Mouse (Mus musculus): ENCODE results near the gene Unc13d. TPM values are rescaled to one million over a fixed set of nuclear protein-coding genes. Genes with fewer than 3 reads are reported as not detected.
"Not testable (repeated sequence)": the region's sequence is repeated elsewhere in the genome, so short reads cannot be mapped to it uniquely, and the experiment has no call there.

The Unc13d gene
- 0.96 and 1.3 TPM in 2 replicates for polyA plus RNA-seq (2012; rRNA removed)

DNA sequence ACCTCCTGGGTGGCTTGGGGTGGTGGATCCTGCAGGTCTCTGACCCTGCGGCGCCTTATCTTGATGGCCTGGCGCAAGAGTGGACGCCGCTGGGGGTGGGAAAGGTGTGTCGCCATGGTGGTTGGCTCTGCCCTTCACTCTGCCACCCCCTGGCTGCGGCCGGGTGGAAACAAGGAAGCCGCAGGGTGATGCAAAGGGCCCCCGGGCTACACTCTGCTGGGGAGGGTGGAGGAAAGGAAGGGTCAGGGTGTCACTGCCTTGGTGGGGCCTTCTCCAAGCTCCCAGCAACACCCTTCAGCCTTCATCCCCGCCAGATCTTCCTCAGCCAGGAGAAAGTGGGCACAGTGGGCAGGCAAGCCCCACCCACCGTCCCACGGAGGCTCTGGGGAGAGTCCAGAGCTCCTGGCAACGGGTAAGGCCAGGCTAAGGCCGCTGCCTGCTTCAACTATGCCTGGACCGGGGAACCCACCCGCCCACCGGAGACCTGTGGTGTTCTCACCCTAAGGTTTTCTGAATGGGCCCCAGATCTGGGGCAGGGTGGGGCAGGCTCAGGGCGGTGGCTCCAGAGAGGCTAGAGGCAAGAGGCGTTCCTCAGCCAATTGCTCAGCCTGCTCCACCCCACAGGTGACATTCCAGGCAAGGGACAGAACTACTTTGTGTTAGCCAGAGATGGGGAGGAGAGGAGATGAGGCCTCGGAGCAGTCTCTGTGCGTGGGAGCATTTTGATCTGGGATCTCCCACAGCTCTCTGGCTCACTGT lies at the start of gene Unc13d:
TSS of gene Unc13d (minus strand) at position 516 of the 759 bp plus-strand sequence.
- H3K4me3 ChIP-seq (ENCODE audit: insufficient read depth, low read length): no peak within 1 kb of the TSS
- TF ChIP-seq CTCF (IDR thresholded peaks at IDR 0.05; ENCODE audit: extremely low read depth, insufficient read depth, low read length) (no peak), POLR2A (IDR thresholded peaks at IDR 0.05; ENCODE audit: extremely low read depth, insufficient read depth, low read length) (no peak)
- H3K27ac ChIP-seq (ENCODE audit: insufficient read depth, low read length): 0 out of 2 replicates have a peak within 1 kb of the TSS, but pooled peaks have one; percentile 53
- 0 out of 2 replicates have a peak, but pooled peaks cover 5% of the 10 kb centered on the region for H3K4me1 ChIP-seq (ENCODE audit: control insufficient read depth, insufficient read depth, low read length)

DNA sequence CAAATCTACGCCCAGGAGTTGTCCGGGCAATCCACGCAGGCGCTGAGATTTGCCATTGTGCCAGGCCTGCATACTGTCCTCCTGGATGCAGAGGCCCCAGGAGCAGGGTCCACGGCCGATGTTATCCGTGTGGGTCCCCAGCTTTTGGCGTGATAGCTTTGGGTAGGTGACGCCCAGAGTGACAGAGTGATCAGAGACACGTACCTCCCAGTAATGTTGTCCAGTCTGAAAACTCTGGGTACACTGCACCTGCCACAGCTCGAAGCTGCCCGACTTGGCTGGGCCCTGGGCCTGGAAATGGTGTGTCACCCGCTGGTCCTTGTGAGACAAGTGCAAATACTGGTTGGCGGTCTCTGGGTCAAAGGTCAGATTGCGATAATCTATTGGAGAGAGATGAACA lies 48.5 kb upstream of the Unc13d start:
- H3K27ac ChIP-seq (ENCODE audit: insufficient read depth, low read length): no peak overlapping the region
- no peak for TF ChIP-seq CTCF (IDR thresholded peaks at IDR 0.05; ENCODE audit: extremely low read depth, insufficient read depth, low read length)
- no peak for TF ChIP-seq POLR2A (IDR thresholded peaks at IDR 0.05; ENCODE audit: extremely low read depth, insufficient read depth, low read length)
- peaks cover 4% of the 10 kb centered on the region for H3K4me1 ChIP-seq (ENCODE audit: control insufficient read depth, insufficient read depth, low read length)
- no peak overlapping the region for H3K4me3 ChIP-seq (ENCODE audit: insufficient read depth, low read length)

DNA sequence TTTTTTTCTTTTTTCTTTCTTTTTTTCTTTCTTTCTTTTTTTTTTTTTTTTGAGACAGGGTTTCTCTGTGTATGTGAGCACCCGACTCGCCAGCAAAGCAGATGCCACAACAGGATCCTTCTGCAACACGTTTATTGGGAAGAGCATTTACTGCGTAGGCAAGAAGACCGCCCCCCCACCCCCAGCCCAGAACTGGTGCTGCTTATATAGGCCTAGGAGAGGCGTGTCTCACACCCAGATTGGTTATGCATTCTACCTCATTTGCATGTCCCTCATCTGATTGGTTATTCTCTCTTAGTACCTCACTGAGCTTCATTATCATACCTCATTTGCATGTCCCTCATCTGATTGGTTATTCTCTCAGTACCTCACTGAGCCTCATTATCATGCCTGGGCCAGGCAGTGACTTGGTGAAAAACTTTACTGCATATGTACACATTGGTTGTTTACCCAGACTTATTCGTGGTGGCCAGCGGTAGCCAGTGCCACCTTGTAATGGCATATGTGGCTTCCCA lies 44.0 kb upstream of the Unc13d start:
- H3K4me3 ChIP-seq (ENCODE audit: insufficient read depth, low read length); H3K27ac ChIP-seq (ENCODE audit: insufficient read depth, low read length); H3K4me1 ChIP-seq (ENCODE audit: control insufficient read depth, insufficient read depth, low read length): not testable (repeated sequence)

DNA sequence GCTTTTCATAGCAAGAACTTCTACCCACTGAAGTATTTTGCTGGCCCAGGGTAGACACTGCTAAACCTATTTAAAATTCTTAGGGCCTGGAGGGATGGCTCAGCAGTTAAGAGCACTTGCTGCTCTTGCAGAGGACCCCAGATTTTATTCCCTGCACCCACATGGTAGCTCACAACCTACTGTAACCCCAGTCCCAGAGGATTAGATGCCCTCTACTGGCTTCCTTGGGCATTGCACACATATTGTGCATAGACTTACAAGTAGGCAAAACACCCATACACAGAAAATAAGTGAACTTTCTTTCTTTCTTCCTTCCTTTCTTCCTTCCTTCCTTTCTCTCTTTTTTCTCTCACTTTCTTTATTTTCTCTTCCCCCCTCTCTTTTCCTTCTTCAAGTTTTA lies 40.1 kb upstream of the Unc13d start:
- TF ChIP-seq POLR2A (IDR thresholded peaks at IDR 0.05; ENCODE audit: extremely low read depth, insufficient read depth, low read length): no peak
- TF ChIP-seq CTCF (IDR thresholded peaks at IDR 0.05; ENCODE audit: extremely low read depth, insufficient read depth, low read length): no peak
- no peak overlapping the region for H3K4me3 ChIP-seq (ENCODE audit: insufficient read depth, low read length)
- H3K4me1 ChIP-seq (ENCODE audit: control insufficient read depth, insufficient read depth, low read length): no peaks in the 10 kb centered on the region
- H3K27ac ChIP-seq (ENCODE audit: insufficient read depth, low read length): no peak overlapping the region

- Histone ChIP-seq H3K4me3 (ENCODE audit: insufficient read depth, low read length) (no peak overlapping the region), H3K4me1 (ENCODE audit: control insufficient read depth, insufficient read depth, low read length) (no peaks in the 10 kb centered on the region), H3K27ac (ENCODE audit: insufficient read depth, low read length) (no peak overlapping the region)
- TF ChIP-seq POLR2A (IDR thresholded peaks at IDR 0.05; ENCODE audit: extremely low read depth, insufficient read depth, low read length): no peak
- no peak for TF ChIP-seq CTCF (IDR thresholded peaks at IDR 0.05; ENCODE audit: extremely low read depth, insufficient read depth, low read length)
These were observed 39.5 kb upstream of the Unc13d start for GRCm38 (mm10) chr11:116117241-116117640.

DNA sequence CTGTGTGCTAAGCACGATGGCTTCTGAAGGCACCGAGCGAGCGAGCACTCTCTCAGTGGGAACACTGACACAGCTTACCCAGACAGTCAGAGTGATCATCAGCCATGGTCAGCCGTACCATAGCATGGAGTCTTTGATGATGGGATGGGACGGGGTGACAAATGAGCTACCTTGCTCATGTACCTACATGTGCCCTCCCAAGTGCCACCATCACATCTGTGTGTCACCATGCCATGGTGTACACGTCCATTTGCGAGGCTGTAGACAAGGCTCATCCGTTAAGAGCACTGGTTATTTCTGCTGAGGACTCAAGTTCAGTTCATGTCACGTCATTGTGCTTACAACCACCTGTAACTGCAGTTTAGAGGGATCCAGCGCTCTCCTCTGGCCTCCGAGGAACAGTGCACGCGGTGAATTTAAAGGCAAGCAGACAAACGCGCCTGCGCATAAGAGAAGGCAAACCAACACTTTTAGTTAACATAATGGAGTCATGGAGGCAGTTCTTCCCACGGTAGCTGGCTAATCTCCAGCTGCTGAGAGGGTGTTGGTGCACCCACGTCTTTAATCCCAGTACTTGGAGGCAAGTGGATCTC lies 33.9 kb upstream of the Unc13d start:
- TF ChIP-seq CTCF (IDR thresholded peaks at IDR 0.05; ENCODE audit: extremely low read depth, insufficient read depth, low read length): no peak
- no peak overlapping the region for H3K27ac ChIP-seq (ENCODE audit: insufficient read depth, low read length)
- H3K4me3 ChIP-seq (ENCODE audit: insufficient read depth, low read length): no peak overlapping the region
- no peaks in the 10 kb centered on the region for H3K4me1 ChIP-seq (ENCODE audit: control insufficient read depth, insufficient read depth, low read length)

DNA sequence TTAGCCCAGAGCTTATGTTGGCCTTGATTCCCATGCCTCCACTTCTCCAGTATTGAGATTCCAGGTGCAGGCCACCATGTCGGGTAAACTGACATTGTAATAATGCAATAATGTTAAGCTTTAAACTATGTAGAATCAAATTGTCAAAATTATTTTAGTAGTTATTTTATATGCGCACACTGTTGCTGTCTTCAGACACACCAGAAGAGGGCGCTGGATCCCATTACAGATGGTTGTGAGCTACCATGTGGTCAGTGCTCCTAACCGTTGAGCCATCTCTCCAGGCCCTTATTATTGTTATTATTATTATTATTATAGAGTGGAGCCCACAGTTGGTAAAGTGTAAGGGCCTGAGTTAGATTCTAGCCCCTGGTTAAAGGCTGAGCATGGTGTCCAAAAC lies 33.3 kb upstream of the Unc13d start:
- TF ChIP-seq CTCF (IDR thresholded peaks at IDR 0.05; ENCODE audit: extremely low read depth, insufficient read depth, low read length) (no peak), POLR2A (IDR thresholded peaks at IDR 0.05; ENCODE audit: extremely low read depth, insufficient read depth, low read length) (no peak)
- H3K27ac ChIP-seq (ENCODE audit: insufficient read depth, low read length): no peak overlapping the region
- no peaks in the 10 kb centered on the region for H3K4me1 ChIP-seq (ENCODE audit: control insufficient read depth, insufficient read depth, low read length)
- no peak overlapping the region for H3K4me3 ChIP-seq (ENCODE audit: insufficient read depth, low read length)

GRCm38 (mm10) chr11:116110540-116110939 lies 32.8 kb upstream of the Unc13d start:
- peak overlapping the region; percentile 54; the same call in 1 of the 2 replicates for H3K27ac ChIP-seq (ENCODE audit: insufficient read depth, low read length)
- no peak for TF ChIP-seq CTCF (IDR thresholded peaks at IDR 0.05; ENCODE audit: extremely low read depth, insufficient read depth, low read length)
- TF ChIP-seq POLR2A (IDR thresholded peaks at IDR 0.05; ENCODE audit: extremely low read depth, insufficient read depth, low read length): no peak
- H3K4me1 ChIP-seq (ENCODE audit: control insufficient read depth, insufficient read depth, low read length): no peaks in the 10 kb centered on the region
- H3K4me3 ChIP-seq (ENCODE audit: insufficient read depth, low read length): peak overlapping the region; percentile 44

DNA sequence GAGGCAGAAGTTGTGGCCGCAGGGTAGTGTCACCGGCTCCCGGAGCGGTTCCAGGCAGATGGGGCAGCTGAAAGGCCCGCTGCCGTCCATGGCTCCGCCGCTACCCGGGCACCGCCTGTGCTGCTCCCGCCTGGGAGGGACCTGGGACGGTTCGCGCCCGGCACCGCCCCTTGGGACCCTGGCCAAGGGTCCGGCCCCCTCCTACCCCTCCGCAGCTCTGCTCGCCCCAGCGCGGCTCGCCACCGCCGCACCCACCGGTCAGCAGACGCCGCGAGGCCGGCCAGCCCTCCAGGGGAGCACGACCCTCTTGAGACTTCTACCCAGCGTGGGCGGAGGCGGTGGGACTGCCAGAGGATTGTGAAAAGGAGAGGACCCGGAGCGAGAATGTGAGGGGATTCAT lies 32.4 kb upstream of the Unc13d start:
- peak overlapping the region; percentile 44 for H3K4me3 ChIP-seq (ENCODE audit: insufficient read depth, low read length)

More for the DNA sequence above, 32.4 kb upstream of the Unc13d start:
- H3K27ac ChIP-seq (ENCODE audit: insufficient read depth, low read length): peak overlapping the region; percentile 92
- TF ChIP-seq CTCF (IDR thresholded peaks at IDR 0.05; ENCODE audit: extremely low read depth, insufficient read depth, low read length): no peak
- no peak for TF ChIP-seq POLR2A (IDR thresholded peaks at IDR 0.05; ENCODE audit: extremely low read depth, insufficient read depth, low read length)
- H3K4me1 ChIP-seq (ENCODE audit: control insufficient read depth, insufficient read depth, low read length): no peaks in the 10 kb centered on the region

All from cortical plate, adult 2 months (tissue).